In genomic region chr2:168058488-168059199, GRCm38 (mm10) we compare ENCODE assay signal across 10 mouse cellular contexts. TPM values are rescaled to one million over a fixed set of nuclear protein-coding genes. Genes with fewer than 3 reads are reported as not detected.
A peak's percentile ranks its signal among the peaks of the same experiment; 100 is the strongest.
DNase-seq lines count a peak whose midpoint lies in the region; ATAC-seq lines count a peak whose summit lies in the region.
"Had no signal": no experiment of that assay in that cellular context is flagged by ENCODE, and none has a peak within 500 bp of the region (broad histone marks: within the 10 kb centered on the region; RNA-seq: fewer than 3 reads in every experiment).

No protein-coding gene starts in this region.

- H3K4me3 ChIP-seq in heart, embryonic 15.5 days = no peak overlapping the region
- H3K4me3 ChIP-seq in liver, embryonic 11.5 days (ENCODE audit: low read depth, low read length) = no peak overlapping the region
- no peak overlapping the region for H3K4me3 ChIP-seq in forebrain, embryonic 15.5 days
- H3K4me3 ChIP-seq: megakaryocyte, embryonic 14.5 days had no signal

- intact Hi-C loops in heart, postnatal 25 days (cut with DNase I) = no loop called here

- no peak overlapping the region for H3K9ac ChIP-seq in heart, embryonic 15.5 days
- no peak overlapping the region for H3K9ac ChIP-seq in liver, embryonic 11.5 days (ENCODE audit: low read depth, low read length)
- no peak overlapping the region for H3K9ac ChIP-seq in forebrain, embryonic 15.5 days (replicated peaks)

- WGBS in heart, embryonic 15.5 days = 21% methylated on average over 13 of the region's 13 CpGs
- WGBS in liver, embryonic 11.5 days = 41% methylated on average over 13 of the region's 13 CpGs
- WGBS in forebrain, embryonic 15.5 days = 26% methylated on average over 13 of the region's 13 CpGs

- H3K9me3 ChIP-seq in heart, embryonic 15.5 days (replicated peaks) = no peaks in the 10 kb centered on the region
- peaks cover 2% of the 10 kb centered on the region; the same call in 1 of the 2 replicates for H3K9me3 ChIP-seq in liver, embryonic 11.5 days (ENCODE audit: control insufficient read depth, low read length)
- H3K9me3 ChIP-seq in forebrain, embryonic 15.5 days = no peaks in the 10 kb centered on the region

- peak overlapping the region; percentile 28; the same call in 1 of the 2 replicates for H3K27ac ChIP-seq in heart, embryonic 15.5 days
- no peak overlapping the region for H3K27ac ChIP-seq in liver, embryonic 11.5 days (ENCODE audit: low read depth, low read length)
- H3K27ac ChIP-seq in forebrain, embryonic 15.5 days (replicated peaks) = no peak overlapping the region

- H3K4me2 ChIP-seq in heart, embryonic 15.5 days = peak overlapping the region; percentile 24; the same call in 1 of the 2 replicates
- H3K4me2 ChIP-seq in liver, embryonic 11.5 days = no peak overlapping the region
- no peak overlapping the region for H3K4me2 ChIP-seq in forebrain, embryonic 15.5 days (replicated peaks)

- peaks cover 25% of the 10 kb centered on the region for H3K4me1 ChIP-seq in heart, embryonic 15.5 days (replicated peaks)
- peaks cover 16% of the 10 kb centered on the region for H3K4me1 ChIP-seq in liver, embryonic 11.5 days (replicated peaks; ENCODE audit: control insufficient read depth, insufficient read depth, low read length)
- H3K4me1 ChIP-seq in forebrain, embryonic 15.5 days = no peaks in the 10 kb centered on the region

- H3K27me3 ChIP-seq in heart, embryonic 15.5 days = no peaks in the 10 kb centered on the region
- H3K27me3 ChIP-seq in liver, embryonic 11.5 days (replicated peaks; ENCODE audit: control insufficient read depth, insufficient read depth, low read length) = no peaks in the 10 kb centered on the region
- no peaks in the 10 kb centered on the region for H3K27me3 ChIP-seq in forebrain, embryonic 15.5 days

- no peak; the same call in 1 of the 2 replicates for ATAC-seq in heart, embryonic 15.5 days (replicated peaks; ENCODE audit: insufficient number of reproducible peaks, insufficient read depth, low FRiP score, low read depth)
- peak; percentile 44; the same call in 1 of the 2 replicates for ATAC-seq in liver, embryonic 11.5 days (replicated peaks; ENCODE audit: low FRiP score)
- ATAC-seq in frontal cortex, adult (ENCODE audit: low TSS enrichment) = no peak
- ATAC-seq in forebrain, embryonic 15.5 days (replicated peaks) = no peak

- DNase-seq in heart, postnatal 25 days (ENCODE audit: low spot score) = no peak
- DNase-seq in 3T3-L1 (ENCODE audit: low read depth, low spot score) (peak; percentile 78), adipocyte (ENCODE audit: low spot score) (peak; percentile 52)
- DNase-seq in liver, embryonic 11.5 days (ENCODE audit: low spot score) = no peak
- no peak for DNase-seq in ovary, adult 18-20 months (ENCODE audit: low spot score)
- DNase-seq: thymus, postnatal 4 days had no signal

- no peaks in the 10 kb centered on the region for H3K36me3 ChIP-seq in heart, embryonic 15.5 days
- no peaks in the 10 kb centered on the region for H3K36me3 ChIP-seq in liver, embryonic 11.5 days (ENCODE audit: control insufficient read depth, insufficient read depth, low read length)
- no peaks in the 10 kb centered on the region for H3K36me3 ChIP-seq in forebrain, embryonic 15.5 days

RNA-seq across cellular contexts. Expression of gene Pard6b, which starts 22.2 kb away (rescaled TPM):
- 5.3 and 7.1 TPM in 2 replicates for polyA plus RNA-seq in heart, embryonic 15.5 days (2015; fragmentation: Nextera tagmentation; extraction: Ambion mirVana)
- 1 to 10 TPM; 3.1 to 3.4 TPM for total RNA-seq in heart, postnatal 25 days (2021)
- polyA plus RNA-seq in liver, embryonic 11.5 days (2014; fragmentation: Nextera tagmentation; extraction: Ambion mirVana) = 6.0 and 6.1 TPM in 2 replicates
- 6.9 and 7.4 TPM in 2 replicates for polyA plus RNA-seq in forebrain, embryonic 15.5 days (2015; fragmentation: Nextera tagmentation; extraction: Ambion mirVana)

RNA-seq across cellular contexts. Expression of gene Ripor3, which starts 48.2 kb away (rescaled TPM):
- polyA plus RNA-seq in heart, embryonic 15.5 days (2015; fragmentation: Nextera tagmentation; extraction: Ambion mirVana) = 0.93 and 1.4 TPM in 2 replicates
- under 1 TPM; 0.49 to 0.75 TPM for total RNA-seq in heart, postnatal 25 days (2021)
- 3.1 and 3.6 TPM in 2 replicates for polyA plus RNA-seq in liver, embryonic 11.5 days (2014; fragmentation: Nextera tagmentation; extraction: Ambion mirVana)
- 0.13 and 0.28 TPM in 2 replicates for polyA plus RNA-seq in forebrain, embryonic 15.5 days (2015; fragmentation: Nextera tagmentation; extraction: Ambion mirVana)

Comparison
In these comparisons a context has a peak if more than half of its experiments do, and no peak if none do; other contexts are left out.
1. DNase-seq: peak in 3T3-L1 (single experiment) and adipocyte (single experiment); none in heart, postnatal 25 days (single experiment), liver, embryonic 11.5 days (single experiment) and ovary, adult 18-20 months (single experiment).